Mouse (Mus musculus) naive thymus-derived CD4-positive, alpha-beta T cell, adult 2 months (primary cell): ENCODE results near the gene Carnmt1.
A peak's percentile ranks its signal among the peaks of the same experiment; 100 is the strongest.

ENCODE experiments used
- DNase-seq: peaks from one replicate; pipeline ENCODE4 v3.0.0-alpha.2; 2011; ENCODE audit warnings: low read depth

The Carnmt1 gene

DNA sequence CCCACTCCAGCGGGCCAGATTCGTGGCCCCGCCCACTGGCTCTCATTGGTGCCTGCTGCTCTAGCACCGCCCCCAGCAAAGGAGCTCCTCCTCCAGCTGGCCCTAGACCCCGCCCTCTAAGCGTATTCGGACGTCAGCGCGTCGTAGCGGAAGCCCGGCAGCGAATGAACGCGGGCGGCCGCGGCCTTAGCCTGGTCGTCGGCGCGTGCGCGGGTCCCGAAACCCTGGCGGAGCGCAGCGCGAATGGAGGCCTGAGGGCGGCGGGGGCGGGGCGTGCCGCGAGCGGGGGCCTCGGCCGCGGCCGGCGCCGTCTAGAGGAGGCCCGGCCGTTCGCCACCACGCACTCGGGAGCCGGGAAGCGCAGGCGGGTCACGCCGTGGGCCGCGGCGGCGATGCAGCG lies at the start of gene Carnmt1:
TSS of gene Carnmt1 (plus strand) at position 157 of the 400 bp plus-strand sequence.
- peak; percentile 99 for DNase-seq

GRCm38 (mm10) chr19:18623894-18624293 lies 46.7 kb upstream of the Carnmt1 start:
- no peak for DNase-seq

DNA sequence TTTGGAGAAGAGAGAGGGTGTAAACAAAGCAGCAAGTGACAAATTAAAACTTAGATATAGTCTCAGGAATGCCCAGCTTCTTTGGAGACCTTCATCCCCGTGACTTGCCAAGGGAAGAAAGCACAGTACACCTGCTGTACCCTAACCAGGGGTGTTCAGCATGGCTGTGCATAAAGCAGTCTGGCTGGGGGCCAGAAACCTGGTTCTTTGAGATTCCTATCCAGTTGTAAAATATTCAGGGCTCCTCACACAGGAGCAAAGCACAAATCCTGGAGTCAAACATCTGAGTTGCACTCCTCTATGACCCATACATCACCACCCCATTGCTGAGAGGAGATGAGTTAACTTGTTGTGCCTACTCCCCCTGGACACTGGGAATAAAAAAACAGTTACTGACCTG lies 41.0 kb upstream of the Carnmt1 start:
- DNase-seq = no peak

DNA sequence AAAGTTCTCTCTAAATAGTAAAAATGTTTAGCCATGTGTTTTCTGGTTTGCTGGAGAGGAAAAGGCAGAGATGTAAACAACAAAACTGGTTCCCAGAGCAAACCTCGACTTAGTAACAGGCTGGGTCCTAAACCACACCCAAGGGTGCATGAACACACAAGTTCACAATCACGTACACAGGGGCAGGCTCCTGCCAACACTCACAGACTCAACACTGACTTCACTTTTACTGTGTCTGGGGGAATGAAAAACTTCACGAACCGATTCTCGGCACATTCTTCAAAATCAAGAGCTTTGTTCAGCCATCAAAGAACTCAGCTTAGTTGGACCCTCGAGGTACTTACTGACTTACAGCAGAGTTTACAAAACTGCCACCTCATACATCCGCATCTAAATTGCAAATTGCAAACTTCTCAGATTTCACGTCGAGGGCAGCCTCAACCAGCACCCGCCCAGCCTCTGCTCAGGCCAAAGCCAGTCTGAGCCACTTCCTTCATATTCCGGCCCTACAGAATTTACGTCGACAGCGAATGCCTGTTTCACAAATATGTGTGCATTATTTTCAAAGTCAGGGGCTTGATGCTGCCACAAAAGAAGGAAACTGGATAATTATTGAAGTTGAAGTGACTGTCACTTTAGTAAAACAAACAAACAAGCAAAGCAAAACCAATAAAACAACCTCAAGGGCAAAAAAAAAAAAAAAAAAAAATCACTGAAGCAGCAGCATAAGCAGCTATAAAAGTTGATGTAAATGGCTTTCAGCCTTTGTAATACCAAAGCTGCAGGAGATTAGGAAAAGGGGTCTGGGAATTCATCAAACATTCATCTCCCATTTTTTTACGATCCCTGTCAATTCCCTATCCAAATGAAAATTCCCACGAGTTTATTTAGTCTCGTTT lies 40.1 kb upstream of the Carnmt1 start:
- peak; percentile 41 for DNase-seq

GRCm38 (mm10) chr19:18631161-18631643 lies 39.4 kb upstream of the Carnmt1 start:
- DNase-seq = peak; percentile 58

DNA sequence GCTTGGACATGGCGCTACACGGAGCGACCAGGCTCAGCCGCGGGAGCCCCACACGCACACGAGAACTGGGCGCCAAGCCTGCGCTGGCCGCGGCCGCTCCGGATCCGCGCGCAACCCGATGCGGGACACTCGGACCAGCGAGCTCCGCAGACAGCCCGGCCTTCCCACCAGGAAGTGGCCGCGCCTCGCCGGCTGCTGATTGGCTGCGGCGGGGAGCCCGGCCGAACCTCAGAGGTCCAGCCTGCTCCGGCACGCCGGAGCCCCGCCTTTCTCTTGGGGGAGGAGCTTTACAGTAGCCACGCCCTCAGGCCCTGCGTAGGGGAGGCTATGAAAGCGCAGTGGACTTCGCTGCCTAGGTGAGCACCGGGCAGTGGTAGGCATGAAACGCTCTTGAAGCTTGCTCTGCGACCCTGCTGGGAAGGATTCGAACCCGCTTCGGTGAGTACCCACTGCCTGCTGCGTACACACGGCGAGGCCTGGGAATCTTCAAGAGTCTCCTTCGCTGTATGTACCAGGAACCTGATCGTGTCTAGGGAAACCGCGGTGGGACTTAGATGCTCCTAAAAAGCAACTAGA lies 38.8 kb upstream of the Carnmt1 start, which contains the start of the genes Ostf1 and Nmrk1:
TSS of gene Ostf1 (minus strand) at position 180 of the 576 bp plus-strand sequence.
TSS of gene Nmrk1 (plus strand) at position 307 of the 576 bp plus-strand sequence.
- DNase-seq = peak; percentile 92

GRCm38 (mm10) chr19:18632231-18633185 lies 38.1 kb upstream of the Carnmt1 start:
- no peak for DNase-seq

DNA sequence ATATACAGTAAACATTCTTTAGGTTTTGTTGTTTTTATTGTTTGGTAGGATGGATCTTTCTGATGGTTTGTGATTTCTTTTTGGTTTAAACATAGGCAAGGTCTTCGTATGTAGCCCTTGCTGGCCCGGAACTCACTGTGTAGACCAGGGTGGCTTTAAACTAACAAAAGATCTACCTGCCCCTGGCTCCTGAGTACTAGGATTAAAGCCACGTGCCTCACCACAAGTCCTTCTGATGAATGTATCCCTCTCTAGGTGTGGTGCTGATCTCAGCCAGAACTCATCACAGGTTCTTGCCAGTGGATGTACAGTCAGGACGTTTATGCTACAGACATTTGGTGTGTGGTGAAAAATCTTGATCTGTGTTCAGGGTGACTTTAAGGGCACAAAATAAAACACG lies 32.6 kb upstream of the Carnmt1 start:
- DNase-seq = no peak

- no peak for DNase-seq
Observed at GRCm38 (mm10) chr19:18638949-18639348, 31.6 kb upstream of the Carnmt1 start.

GRCm38 (mm10) chr19:18639552-18639951 lies 31.0 kb upstream of the Carnmt1 start:
- peak; percentile 59 for DNase-seq

GRCm38 (mm10) chr19:18641001-18641400 lies 29.6 kb upstream of the Carnmt1 start:
- DNase-seq = no peak

GRCm38 (mm10) chr19:18643411-18643810 lies 27.2 kb upstream of the Carnmt1 start:
- no peak for DNase-seq

DNA sequence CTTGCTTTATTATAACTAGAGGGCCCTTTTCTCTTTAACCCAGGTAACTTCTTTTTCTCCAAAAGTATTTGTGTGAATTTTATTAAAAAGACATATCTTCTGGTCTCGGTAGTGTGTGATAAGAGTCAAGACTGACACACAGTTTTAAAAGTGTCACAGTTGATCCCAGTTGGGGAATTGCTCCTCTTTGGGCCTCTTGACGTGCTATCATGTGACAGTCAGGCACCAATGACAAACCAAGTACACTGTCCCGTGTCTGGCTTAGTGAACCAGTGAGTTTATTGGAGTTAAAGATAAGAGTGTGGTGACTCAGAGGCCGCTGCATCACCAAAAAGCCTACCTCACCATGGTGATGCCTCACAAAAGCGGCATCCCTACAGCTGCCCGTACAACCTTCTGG lies 26.5 kb upstream of the Carnmt1 start:
- no peak for DNase-seq

DNA sequence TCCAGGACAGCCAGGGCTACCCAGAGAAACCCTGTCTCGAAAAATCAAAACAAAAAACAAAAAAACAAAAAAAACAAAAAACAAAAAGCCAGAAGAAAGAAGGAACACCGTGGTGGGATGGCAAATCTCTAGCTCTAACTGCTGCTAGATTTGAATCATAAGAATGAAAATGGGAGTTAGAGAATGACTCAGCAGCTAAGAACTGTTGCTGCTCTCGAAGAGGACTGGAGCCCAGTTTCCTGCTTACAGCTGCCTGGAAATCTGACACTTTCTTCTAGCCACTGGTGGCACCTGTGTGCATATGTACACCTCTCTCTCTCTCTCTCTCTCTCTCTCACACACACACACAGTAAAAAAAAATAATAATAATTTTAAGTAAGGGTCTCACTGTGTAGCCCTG lies 24.2 kb upstream of the Carnmt1 start:
- no peak for DNase-seq

GRCm38 (mm10) chr19:18646853-18647420 lies 23.6 kb upstream of the Carnmt1 start:
- DNase-seq = peak; percentile 35

- DNase-seq = no peak
Observed at GRCm38 (mm10) chr19:18647775-18648557, 22.6 kb upstream of the Carnmt1 start.

- no peak for DNase-seq
Observed at GRCm38 (mm10) chr19:18648558-18648945, 22.0 kb upstream of the Carnmt1 start.

DNA sequence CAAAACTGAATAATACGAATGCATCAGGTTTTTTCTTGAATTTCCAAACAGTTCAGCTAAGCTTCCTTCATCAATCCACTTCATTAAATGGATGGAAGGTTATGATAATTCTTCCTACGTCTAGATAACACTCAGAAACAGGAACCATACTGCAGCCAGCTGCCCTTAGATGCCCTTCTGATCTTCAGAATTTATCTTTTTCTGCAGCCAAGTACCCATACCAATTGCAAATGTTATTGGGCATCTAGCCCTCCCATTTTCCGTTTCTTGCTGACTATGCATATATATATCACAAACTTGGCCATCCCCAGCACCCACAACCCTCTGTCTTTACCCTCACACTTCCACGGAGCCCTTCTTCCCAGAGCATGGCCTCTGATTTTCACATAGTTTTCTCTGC lies 20.6 kb upstream of the Carnmt1 start:
- no peak for DNase-seq

- no peak for DNase-seq
Observed at GRCm38 (mm10) chr19:18650473-18650872, 20.1 kb upstream of the Carnmt1 start.

DNA sequence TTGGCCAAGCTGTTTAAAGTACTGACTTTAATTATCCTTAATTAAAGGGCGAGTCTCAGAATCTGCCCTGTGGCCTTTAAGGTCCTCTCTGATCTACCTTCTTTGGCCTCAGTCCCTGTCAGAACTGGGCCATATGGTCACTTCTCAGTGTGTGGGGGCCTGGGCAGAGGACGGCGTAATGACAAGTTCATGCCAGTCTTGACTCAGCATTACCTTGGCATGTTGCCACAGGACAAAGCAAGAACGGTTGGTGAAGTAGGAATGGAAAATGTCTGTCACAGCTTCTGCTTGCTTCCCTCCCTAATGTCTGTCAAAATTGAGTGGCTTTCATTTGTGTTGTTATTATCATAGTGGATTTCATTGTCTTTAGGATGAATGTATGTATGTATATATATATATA lies 18.0 kb upstream of the Carnmt1 start:
- no peak for DNase-seq

DNA sequence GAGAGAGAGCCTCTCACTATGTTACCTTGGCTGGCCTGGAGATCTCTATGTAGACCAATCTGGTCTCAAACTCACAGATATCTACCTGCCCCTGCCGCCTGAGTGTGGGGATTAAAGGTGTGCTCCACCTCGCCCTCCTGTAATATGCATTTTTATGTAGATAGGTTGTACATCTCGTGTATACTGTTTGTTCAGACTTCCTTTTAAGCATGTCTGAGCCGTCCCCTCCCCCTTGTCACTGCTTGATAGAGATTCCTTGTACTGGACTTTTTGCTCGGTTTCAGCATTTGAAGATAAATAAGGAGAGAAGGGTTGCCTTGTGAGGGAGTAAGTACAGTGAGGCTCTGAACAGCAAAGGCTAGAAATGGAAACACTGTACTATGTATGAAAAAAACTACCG lies 17.5 kb upstream of the Carnmt1 start:
- no peak for DNase-seq
